Mouse (Mus musculus) spleen, adult 2 months (tissue): ENCODE measurements around the gene Erich4. TPM values are rescaled to one million over a fixed set of nuclear protein-coding genes. Genes with fewer than 3 reads are reported as not detected.

Source experiments
- DNase-seq, 2 experiments: peaks; one replicate each; pipeline versions ENCODE4 v3.0.0 to v3.0.0-alpha.2; 2012 to 2021; ENCODE audit warnings: low spot score in 2 of 2, low read depth in 1 of 2
- H3K27ac ChIP-seq: fragments of 200-500 bp; 2 replicates; pipeline ENCODE4 v1.5.1; 2012; ENCODE audit warnings: low read length, inconsistent platforms; ENCODE audit not compliant: insufficient read depth
- H3K27me3 ChIP-seq: fragments of 200-500 bp; 2 replicates; pipeline ENCODE4 v1.6.1; 2012; ENCODE audit warnings: mild to moderate bottlenecking, moderate library complexity, low read length, inconsistent platforms; ENCODE audit not compliant: control insufficient read depth, insufficient read depth
- H3K36me3 ChIP-seq: fragments of 200-500 bp; 2 replicates; pipeline ENCODE4 v1.6.1; 2012; ENCODE audit warnings: mild to moderate bottlenecking, low read length, inconsistent platforms; ENCODE audit not compliant: control insufficient read depth, insufficient read depth
- H3K4me1 ChIP-seq: fragments of 200-500 bp; 2 replicates; pipeline ENCODE4 v1.6.1; 2011; ENCODE audit warnings: inconsistent platforms; ENCODE audit not compliant: control insufficient read depth, insufficient read depth, insufficient read length
- H3K4me3 ChIP-seq: fragments of 200-500 bp; 2 replicates; pipeline ENCODE4 v1.5.1; 2011; ENCODE audit warnings: mild to moderate bottlenecking, inconsistent platforms; ENCODE audit not compliant: insufficient read depth, insufficient read length; ENCODE audit errors: extremely low read depth
- CTCF ChIP-seq: fragments of 200-500 bp; IDR thresholded peaks from 2 replicates; pipeline ENCODE4 v1.5.1; 2011; ENCODE audit warnings: mild to moderate bottlenecking, inconsistent platforms; ENCODE audit not compliant: insufficient read depth, insufficient read length, insufficient replicate concordance; ENCODE audit errors: extremely low read depth
- POLR2A ChIP-seq: fragments of 200-500 bp; IDR thresholded peaks from 2 replicates; pipeline ENCODE4 v1.6.1; 2011; ENCODE audit warnings: low read depth, low read length, inconsistent platforms
- WGBS: fragments of 180-500 bp; shearing (Covaris S2); methylation state at CpG from one replicate; pipeline ENCODE4 v1.1.7; 2018; 5-methylcytosine and 5-hydroxymethylcytosine counted together
- polyA plus RNA-seq: library from polyadenylated mRNA; depleted of rRNA; stranded (reverse); fragments of >200 nt; gene quantifications from 2 replicates; pipeline ENCODE4 v1.2.3, GENCODE M21; 2012; rRNA removed

Erich4 gene
- polyA plus RNA-seq, 1 experiment: not detected

GRCm38 (mm10) chr7:25568721-25569120, 47.0 kb downstream of the Erich4 start:
- H3K27me3 ChIP-seq: no peaks in the 10 kb centered on the region
- TF ChIP-seq CTCF (no peak), POLR2A (no peak)
- H3K4me1 ChIP-seq: no peaks in the 10 kb centered on the region
- no peak for DNase-seq
- H3K27ac ChIP-seq: no peak overlapping the region
- WGBS: 98% methylated on average over 7 of the region's 7 CpGs
- H3K36me3 ChIP-seq: no peaks in the 10 kb centered on the region
- no peak overlapping the region for H3K4me3 ChIP-seq

Other genes with a start within 250 kb of the Erich4 start
- not detected in 2 replicates for gene Cnfn, start 246.2 kb downstream of the Erich4 start, polyA plus RNA-seq
- 35.0 and 46.0 TPM in 2 replicates for gene Lipe, start 217.2 kb downstream of the Erich4 start, polyA plus RNA-seq
- not detected in 2 replicates for gene Cxcl17, start 203.0 kb downstream of the Erich4 start, polyA plus RNA-seq
- gene Ceacam1, start 138.3 kb downstream of the Erich4 start, polyA plus RNA-seq: 16.0 and 16.3 TPM in 2 replicates
- gene Ceacam2, start 76.0 kb downstream of the Erich4 start, polyA plus RNA-seq: 0.45 and 0.67 TPM in 2 replicates
- gene Dmac2, start 3.5 kb upstream of the Erich4 start, polyA plus RNA-seq: 74.7 and 91.3 TPM in 2 replicates
- gene B3gnt8, start 10.8 kb upstream of the Erich4 start, polyA plus RNA-seq: 54.8 and 71.5 TPM in 2 replicates
- 81.4 and 108 TPM in 2 replicates for gene Bckdha, start 43.1 kb upstream of the Erich4 start, polyA plus RNA-seq
- 79.5 and 111 TPM in 2 replicates for gene Exosc5, start 43.3 kb upstream of the Erich4 start, polyA plus RNA-seq
- 0.35 and 0.61 TPM in 2 replicates for gene Tmem91, start 59.3 kb upstream of the Erich4 start, polyA plus RNA-seq
- 72.0 and 108 TPM in 2 replicates for gene B9d2, start 64.9 kb upstream of the Erich4 start, polyA plus RNA-seq
- 152 and 179 TPM in 2 replicates for gene Tgfb1, start 71.1 kb upstream of the Erich4 start, polyA plus RNA-seq
- 81.5 and 93.6 TPM in 2 replicates for gene Ccdc97, start 103.2 kb upstream of the Erich4 start, polyA plus RNA-seq
- gene Hnrnpul1, start 138.9 kb upstream of the Erich4 start, polyA plus RNA-seq: 49.6 and 59.2 TPM in 2 replicates
- gene Axl, start 172.8 kb upstream of the Erich4 start, polyA plus RNA-seq: 106 and 129 TPM in 2 replicates
- gene Cyp2s1, start 201.0 kb upstream of the Erich4 start, polyA plus RNA-seq: 2.9 and 3.5 TPM in 2 replicates